Mouse (Mus musculus) heart, postnatal 14 days (tissue): ENCODE results near the gene Serpinb6c. TPM values are rescaled to one million over a fixed set of nuclear protein-coding genes. Genes with fewer than 3 reads are reported as not detected.

Experiments used
- total RNA-seq, 2 experiments: library from RNA; stranded (reverse); gene quantifications; 2 replicates each; pipeline ENCODE4 v1.2.3; 2021

Gene Serpinb6c
- total RNA-seq, 2 experiments from 2014 or later, result 0.22 TPM; not detected in 1

Other genes starting within 250 kb of the Serpinb6c start
- not detected for gene Serpinb6d, start 244.3 kb downstream of the Serpinb6c start, total RNA-seq
- gene Serpinb6e, start 62.3 kb downstream of the Serpinb6c start, total RNA-seq, result not detected
- 10 to 100 TPM; 27.4 to 27.7 TPM for gene Nqo2, start 59.0 kb upstream of the Serpinb6c start, total RNA-seq
- gene Ripk1, start 96.7 kb upstream of the Serpinb6c start, total RNA-seq, result 10 to 100 TPM; 10.8 to 11.9 TPM
- 100 to 1,000 TPM in 1 of 2 experiments, 10 to 100 TPM in 1; 97.9 to 100 TPM for gene Serpinb6a, start 97.1 kb upstream of the Serpinb6c start, total RNA-seq
- 10 to 100 TPM; 34.0 to 34.7 TPM for gene Bphl, start 131.9 kb upstream of the Serpinb6c start, total RNA-seq
- 10 to 100 TPM; 53.6 to 68.2 TPM for gene Tubb2a, start 172.3 kb upstream of the Serpinb6c start, total RNA-seq
- 1 to 10 TPM; 5.2 to 8.8 TPM for gene Tubb2b, start 224.8 kb upstream of the Serpinb6c start, total RNA-seq